Mouse (Mus musculus): Measurements from ENCODE around the gene Gipc3.

DNA sequence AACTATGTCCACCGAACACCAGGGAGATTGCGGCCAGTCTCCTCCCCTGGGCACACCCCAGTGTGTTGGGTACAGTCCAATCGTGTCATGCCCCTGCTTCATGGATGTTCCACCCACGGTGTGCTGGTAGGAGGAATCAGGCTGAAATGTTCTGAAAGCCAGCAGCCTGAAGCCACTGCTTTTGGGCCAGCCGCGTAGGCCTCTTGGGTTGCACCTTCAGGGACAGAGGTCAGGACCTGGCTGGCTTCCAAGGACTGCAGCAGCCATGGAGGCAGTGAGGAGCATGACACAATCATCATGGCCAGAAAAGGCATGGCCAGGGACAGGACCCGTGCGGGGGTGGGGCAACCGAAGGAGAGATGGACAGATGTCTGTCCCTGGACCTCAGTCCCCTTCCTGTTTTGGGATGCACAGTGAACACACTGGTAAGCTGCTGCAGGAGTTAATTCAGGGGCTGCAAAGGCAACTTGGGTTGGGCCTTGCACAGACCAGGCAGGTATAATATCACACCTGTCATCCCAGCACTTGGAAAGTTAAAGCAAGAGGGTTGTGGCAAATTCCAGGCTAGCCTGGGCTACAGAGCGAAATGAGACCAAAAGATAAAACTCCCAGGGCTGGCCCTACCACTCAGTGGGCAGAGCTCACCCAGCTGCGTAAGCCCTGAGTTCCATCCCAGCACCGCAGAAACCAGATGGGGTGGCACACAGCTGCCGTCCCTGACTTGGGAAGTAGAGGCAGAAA, 24.3 kb downstream of the Gipc3 start:
- TF ChIP-seq EP300 (IDR thresholded peaks at IDR 0.05; ENCODE audit: low read length), result no peak
- no peak for TF ChIP-seq UBTF (IDR thresholded peaks at IDR 0.05; ENCODE audit: low read depth, low read length)
- no peak for TF ChIP-seq MAZ (IDR thresholded peaks at IDR 0.05; ENCODE audit: low read depth, low read length)
- no peak for TF ChIP-seq USF1 (IDR thresholded peaks at IDR 0.05; ENCODE audit: low read depth, low read length)
- no peak for TF ChIP-seq CTCF (conservative IDR thresholded peaks at IDR 0.05 in 1 of 2, IDR thresholded peaks at IDR 0.05 in 1 of 2; ENCODE audit: low read depth in 2 of 2, low read length in 2 of 2)
- TF ChIP-seq TCF12 (IDR thresholded peaks at IDR 0.05; ENCODE audit: low read depth, low read length), result no peak
- TF ChIP-seq ELF1 (IDR thresholded peaks at IDR 0.05; ENCODE audit: low read depth, low read length), result no peak
- TF ChIP-seq MEF2A (IDR thresholded peaks at IDR 0.05; ENCODE audit: borderline replicate concordance, low read depth, low read length), result no peak
- no peak for TF ChIP-seq GABPA (IDR thresholded peaks at IDR 0.05; ENCODE audit: insufficient replicate concordance, low read depth, low read length)
- TF ChIP-seq ZNF384 (IDR thresholded peaks at IDR 0.05; ENCODE audit: low read depth, low read length), result no peak
- no peak for TF ChIP-seq JUND (conservative IDR thresholded peaks at IDR 0.05; ENCODE audit: low read depth, low read length)
- no peak for TF ChIP-seq ZKSCAN1 (IDR thresholded peaks at IDR 0.05; ENCODE audit: borderline replicate concordance, low read depth, low read length)
- TF ChIP-seq CHD1 (IDR thresholded peaks at IDR 0.05; ENCODE audit: low read depth, low read length), result no peak
- no peak for TF ChIP-seq RAD21 (IDR thresholded peaks at IDR 0.05; ENCODE audit: low read depth, low read length)
